Mouse (Mus musculus): ENCODE results near the gene Slmap. TPM values are rescaled to one million over a fixed set of nuclear protein-coding genes. Genes with fewer than 3 reads are reported as not detected.

Gene Slmap
- polyA plus RNA-seq, 1 experiment from 2014 or later, result 48.8 TPM

GRCm38 (mm10) chr14:26450036-26450800, 84.5 kb downstream of the Slmap start:
- 47% methylated on average over 16 of the region's 16 CpGs for WGBS
- Histone ChIP-seq H3K9ac (no peak overlapping the region), H3K4me2 (replicated peaks) (0 out of 2 replicates have a peak overlapping the region, but pooled peaks have one; percentile 18), H3K4me1 (replicated peaks) (peaks cover 8% of the 10 kb centered on the region), H3K27ac (no peak overlapping the region), H3K27me3 (replicated peaks) (no peaks in the 10 kb centered on the region), H3K36me3 (no peaks in the 10 kb centered on the region), H3K4me3 (replicated peaks) (no peak overlapping the region), H3K9me3 (no peaks in the 10 kb centered on the region)
- ATAC-seq, result 0 out of 2 replicates have a peak, but pooled peaks have one; percentile 28

GRCm38 (mm10) chr14:26448581-26448980, 86.2 kb downstream of the Slmap start:
- H3K9ac ChIP-seq, result no peak overlapping the region
- H3K4me1 ChIP-seq (replicated peaks), result peaks cover 8% of the 10 kb centered on the region
- 71% methylated on average over 4 of the region's 4 CpGs for WGBS
- H3K9me3 ChIP-seq, result no peaks in the 10 kb centered on the region
- H3K36me3 ChIP-seq, result no peaks in the 10 kb centered on the region
- H3K4me2 ChIP-seq (replicated peaks), result no peak overlapping the region
- H3K27ac ChIP-seq, result no peak overlapping the region
- no peak for ATAC-seq
- H3K27me3 ChIP-seq (replicated peaks), result no peaks in the 10 kb centered on the region
- no peak overlapping the region for H3K4me3 ChIP-seq (replicated peaks)

GRCm38 (mm10) chr14:26447223-26447622, 87.5 kb downstream of the Slmap start:
- Histone ChIP-seq H3K36me3 (no peaks in the 10 kb centered on the region), H3K9me3 (no peaks in the 10 kb centered on the region), H3K4me1 (replicated peaks) (peaks cover 8% of the 10 kb centered on the region), H3K9ac (no peak overlapping the region), H3K4me3 (replicated peaks) (no peak overlapping the region), H3K27ac (no peak overlapping the region), H3K4me2 (replicated peaks) (no peak overlapping the region), H3K27me3 (replicated peaks) (no peaks in the 10 kb centered on the region)
- 77% methylated on average over 2 of the region's 2 CpGs for WGBS
- ATAC-seq, result no peak

- no peak overlapping the region for H3K9ac ChIP-seq
- no peak overlapping the region for H3K27ac ChIP-seq
- H3K27me3 ChIP-seq (replicated peaks), result no peaks in the 10 kb centered on the region
- 69% methylated on average over 3 of the region's 3 CpGs for WGBS
- H3K9me3 ChIP-seq, result no peaks in the 10 kb centered on the region
- peaks cover 8% of the 10 kb centered on the region for H3K4me1 ChIP-seq (replicated peaks)
- no peak overlapping the region for H3K4me3 ChIP-seq (replicated peaks)
- no peak for ATAC-seq
- H3K4me2 ChIP-seq (replicated peaks), result no peak overlapping the region
- no peaks in the 10 kb centered on the region for H3K36me3 ChIP-seq
Measured at GRCm38 (mm10) chr14:26446538-26446937, 88.2 kb downstream of the Slmap start.

- WGBS, result 65% methylated on average over 6 of the region's 6 CpGs
- no peaks in the 10 kb centered on the region for H3K4me1 ChIP-seq (replicated peaks)
- H3K36me3 ChIP-seq, result peaks cover 4% of the 10 kb centered on the region; the same call in 1 of the 2 replicates
- H3K9me3 ChIP-seq, result no peaks in the 10 kb centered on the region
- no peak overlapping the region for H3K4me2 ChIP-seq (replicated peaks)
- 0 out of 2 replicates have a peak overlapping the region, but pooled peaks have one; percentile 36 for H3K27ac ChIP-seq
- ATAC-seq, result no peak
- no peak overlapping the region for H3K4me3 ChIP-seq (replicated peaks)
- no peak overlapping the region for H3K9ac ChIP-seq
- H3K27me3 ChIP-seq (replicated peaks), result no peaks in the 10 kb centered on the region
Measured at GRCm38 (mm10) chr14:26442534-26442933, 92.2 kb downstream of the Slmap start.

DNA sequence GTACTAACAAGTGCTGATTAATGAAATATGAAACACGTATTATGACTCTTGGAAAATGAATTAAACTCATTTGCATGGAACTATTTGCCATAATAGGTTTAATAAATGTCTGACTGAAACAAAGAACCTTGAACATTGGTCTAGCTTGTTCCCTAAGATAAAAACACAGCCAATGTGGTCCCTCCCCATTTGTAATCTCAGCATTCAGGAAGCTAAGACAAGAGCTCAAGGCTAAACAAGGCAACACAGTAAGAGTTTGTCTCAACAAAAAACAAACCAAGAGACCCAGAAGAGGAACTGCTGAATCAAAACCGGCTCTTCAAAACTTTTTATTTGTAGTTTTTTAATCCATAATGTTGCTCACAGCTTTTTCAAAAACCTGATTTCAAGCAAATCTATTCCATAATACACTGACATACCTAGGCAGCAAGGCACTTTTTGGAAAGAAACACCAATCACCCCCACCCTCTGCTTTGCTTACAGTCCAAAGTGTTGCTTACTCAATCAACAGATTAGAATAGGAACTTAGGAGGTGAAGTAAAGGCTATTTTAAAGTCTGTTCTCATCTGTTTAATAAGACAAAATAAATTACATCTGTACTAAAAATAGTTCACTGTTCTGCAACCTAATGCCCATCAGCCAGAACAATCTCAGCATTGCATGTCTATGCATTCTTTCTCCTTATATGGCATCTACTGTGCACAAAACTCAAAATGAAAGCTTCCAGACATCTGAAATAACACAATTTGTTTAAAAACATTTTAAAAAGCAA, 93.5 kb downstream of the Slmap start:
- ATAC-seq, result peak; percentile 59; the same call in 1 of the 2 replicates
- Histone ChIP-seq H3K9ac (no peak overlapping the region), H3K9me3 (no peaks in the 10 kb centered on the region), H3K4me2 (replicated peaks) (no peak overlapping the region), H3K4me3 (replicated peaks) (no peak overlapping the region), H3K4me1 (replicated peaks) (no peaks in the 10 kb centered on the region), H3K27ac (0 out of 2 replicates have a peak overlapping the region, but pooled peaks have one; percentile 29), H3K27me3 (replicated peaks) (no peaks in the 10 kb centered on the region), H3K36me3 (peaks cover 4% of the 10 kb centered on the region; the same call in 1 of the 2 replicates)
- 71% methylated on average over 2 of the region's 2 CpGs for WGBS

DNA sequence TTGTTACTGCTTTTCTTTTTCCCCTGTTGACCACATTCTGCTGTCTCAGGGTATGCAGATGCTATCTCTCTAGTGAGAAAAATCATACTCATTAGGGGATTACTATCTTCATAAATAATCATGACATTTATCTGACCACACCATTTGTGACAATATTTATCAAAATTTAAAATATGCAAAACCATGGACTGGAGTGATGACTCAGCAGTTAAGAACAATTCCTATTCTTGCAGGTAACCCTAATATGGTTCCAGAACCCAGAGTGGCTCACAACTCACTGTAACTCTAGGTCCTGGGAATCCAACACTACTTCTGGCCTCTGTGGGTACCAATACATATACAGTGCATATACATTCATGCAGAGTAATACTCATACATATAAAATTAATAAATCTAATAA, 94.7 kb downstream of the Slmap start:
- H3K9me3 ChIP-seq, result no peaks in the 10 kb centered on the region
- peaks cover 4% of the 10 kb centered on the region for H3K36me3 ChIP-seq
- no peak overlapping the region for H3K9ac ChIP-seq
- H3K27me3 ChIP-seq (replicated peaks), result no peaks in the 10 kb centered on the region
- no peak overlapping the region for H3K4me3 ChIP-seq (replicated peaks)
- no peaks in the 10 kb centered on the region for H3K4me1 ChIP-seq (replicated peaks)
- no peak overlapping the region for H3K4me2 ChIP-seq (replicated peaks)
- no peak for ATAC-seq
- no peak overlapping the region for H3K27ac ChIP-seq

DNA sequence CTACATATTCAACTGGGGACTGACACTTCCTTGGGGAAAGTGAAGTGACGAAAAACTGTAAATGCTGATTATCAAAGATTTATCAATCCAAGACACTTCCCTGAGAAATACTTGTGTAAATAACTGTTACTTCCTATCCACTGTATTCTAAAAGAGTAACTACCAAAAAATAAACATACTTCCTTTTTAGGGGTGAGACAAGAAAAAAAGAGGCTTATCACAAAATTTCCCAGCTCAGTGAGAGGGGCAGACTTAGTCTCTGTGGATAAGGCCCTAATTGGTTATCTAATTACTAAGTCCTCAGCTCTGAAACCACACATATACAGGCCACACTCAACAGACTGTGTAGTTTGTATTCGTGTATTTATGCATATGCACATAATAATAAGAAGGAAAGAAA, 97.0 kb downstream of the Slmap start:
- Histone ChIP-seq H3K4me2 (replicated peaks) (no peak overlapping the region), H3K4me3 (replicated peaks) (no peak overlapping the region), H3K27ac (no peak overlapping the region), H3K9ac (no peak overlapping the region), H3K27me3 (replicated peaks) (no peaks in the 10 kb centered on the region), H3K4me1 (replicated peaks) (no peaks in the 10 kb centered on the region), H3K36me3 (peaks cover 4% of the 10 kb centered on the region), H3K9me3 (no peaks in the 10 kb centered on the region)
- no peak for ATAC-seq
- WGBS, result 86% methylated on average over 2 of the region's 2 CpGs

GRCm38 (mm10) chr14:26436304-26436703, 98.4 kb downstream of the Slmap start:
- Histone ChIP-seq H3K27me3 (replicated peaks) (no peaks in the 10 kb centered on the region), H3K9ac (no peak overlapping the region), H3K9me3 (no peaks in the 10 kb centered on the region), H3K4me1 (replicated peaks) (no peaks in the 10 kb centered on the region), H3K27ac (no peak overlapping the region), H3K4me3 (replicated peaks) (no peak overlapping the region), H3K4me2 (replicated peaks) (no peak overlapping the region), H3K36me3 (peaks cover 4% of the 10 kb centered on the region)
- ATAC-seq, result no peak

DNA sequence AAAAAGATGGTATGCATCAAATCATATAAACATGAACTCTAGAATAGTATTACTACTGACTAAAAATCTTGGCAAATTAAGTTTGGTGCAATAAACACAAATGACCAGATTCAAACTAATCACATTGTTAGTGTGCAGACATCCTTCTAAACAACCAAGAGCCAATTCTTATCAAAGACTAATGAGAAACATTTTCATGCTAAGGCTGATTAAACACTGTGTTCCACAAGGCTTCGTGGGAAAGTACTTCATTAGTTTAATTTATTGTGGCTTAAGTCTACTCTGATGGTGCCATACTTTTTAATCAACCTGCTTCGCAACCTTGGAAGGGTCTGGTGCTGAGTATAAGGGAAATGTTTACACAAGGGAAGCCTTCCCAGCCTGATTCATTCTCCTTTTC, 102.4 kb downstream of the Slmap start:
- Histone ChIP-seq H3K27me3 (replicated peaks) (no peaks in the 10 kb centered on the region), H3K36me3 (peaks cover under 1% of the 10 kb centered on the region), H3K4me3 (replicated peaks) (no peak overlapping the region), H3K9ac (no peak overlapping the region), H3K4me1 (replicated peaks) (no peaks in the 10 kb centered on the region), H3K9me3 (no peaks in the 10 kb centered on the region), H3K27ac (no peak overlapping the region), H3K4me2 (replicated peaks) (no peak overlapping the region)
- ATAC-seq, result no peak
- 56% methylated on average over 2 of the region's 2 CpGs for WGBS

GRCm38 (mm10) chr14:26431919-26432318, 102.8 kb downstream of the Slmap start:
- no peak overlapping the region for H3K4me2 ChIP-seq (replicated peaks)
- no peak overlapping the region for H3K9ac ChIP-seq
- ATAC-seq, result no peak
- H3K27me3 ChIP-seq (replicated peaks), result no peaks in the 10 kb centered on the region
- H3K9me3 ChIP-seq, result no peaks in the 10 kb centered on the region
- H3K27ac ChIP-seq, result no peak overlapping the region
- no peak overlapping the region for H3K4me3 ChIP-seq (replicated peaks)
- H3K4me1 ChIP-seq (replicated peaks), result no peaks in the 10 kb centered on the region
- H3K36me3 ChIP-seq, result peaks cover 3% of the 10 kb centered on the region; the same call in 1 of the 2 replicates
- WGBS, result 82% methylated on average over 2 of the region's 2 CpGs

- Histone ChIP-seq H3K4me2 (replicated peaks) (no peak overlapping the region), H3K4me1 (replicated peaks) (no peaks in the 10 kb centered on the region), H3K4me3 (replicated peaks) (no peak overlapping the region), H3K36me3 (peaks cover 4% of the 10 kb centered on the region), H3K9ac (no peak overlapping the region), H3K27me3 (replicated peaks) (no peaks in the 10 kb centered on the region), H3K9me3 (no peaks in the 10 kb centered on the region), H3K27ac (no peak overlapping the region)
- WGBS, result 58% methylated on average over 2 of the region's 2 CpGs
- ATAC-seq, result 0 out of 2 replicates have a peak, but pooled peaks have one; percentile 39
Measured at GRCm38 (mm10) chr14:26420231-26420630, 114.5 kb downstream of the Slmap start.

Measured in intestine, embryonic 15.5 days (tissue).